Mouse (Mus musculus): ENCODE results near the gene Crocc2.

DNA sequence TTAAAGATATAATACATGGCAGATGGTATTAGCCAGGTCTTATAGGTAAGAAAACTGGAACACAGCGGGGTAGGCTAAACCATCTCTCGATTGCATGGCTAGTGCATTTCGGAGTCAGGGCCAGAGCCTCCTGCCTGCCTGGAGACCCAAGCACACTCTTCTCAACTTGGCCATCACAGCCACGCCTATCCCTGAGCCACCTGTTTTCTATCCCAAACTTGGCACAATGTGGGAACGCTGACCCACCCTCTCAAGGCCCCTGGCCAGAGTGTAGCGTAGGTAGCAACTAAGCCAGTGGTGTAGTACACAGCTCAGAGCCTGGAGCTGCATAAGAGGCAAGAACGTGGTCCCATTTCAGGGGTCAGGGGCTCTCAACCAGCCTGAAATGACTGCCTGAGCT is 87.2 kb downstream of the Crocc2 start:
- TF ChIP-seq CTCF (IDR thresholded peaks at IDR 0.05) (no peak), EP300 (IDR thresholded peaks at IDR 0.05; ENCODE audit: insufficient read depth, low read depth, low read length) (no peak)

Data from heart, adult 2 months (tissue).